Mouse (Mus musculus): ENCODE results near the gene Ager.

DNA sequence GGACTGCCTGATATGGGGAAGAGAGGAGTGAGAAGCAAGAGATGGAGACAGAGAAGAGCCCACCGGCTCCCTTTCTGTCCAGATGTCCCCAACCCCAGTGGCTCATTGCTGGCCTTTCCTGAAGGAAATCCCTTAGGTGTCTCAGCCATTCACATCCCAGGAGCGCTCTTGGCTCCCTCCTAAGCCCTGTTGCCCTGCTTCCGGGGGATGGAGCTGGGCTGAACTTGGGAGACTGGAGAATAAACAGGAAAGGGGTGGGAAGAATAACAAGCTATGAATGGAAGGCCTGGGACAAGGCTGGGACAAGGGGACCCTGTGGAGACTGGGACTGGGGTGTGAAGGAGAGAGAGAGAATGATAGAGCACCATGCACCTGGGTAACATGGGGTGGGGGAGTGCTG, 32.9 kb upstream of the Ager start:
- TF ChIP-seq CTCF (IDR thresholded peaks at IDR 0.05; ENCODE audit: low read depth), result no peak
- no peak for TF ChIP-seq EP300 (optimal IDR thresholded peaks at IDR 0.05)
